Mouse (Mus musculus) bone marrow, adult 2 months (tissue): Measurements from ENCODE around the gene Jun.

Source experiments
- CTCF ChIP-seq: fragments of 200-500 bp; IDR thresholded peaks from 2 replicates; pipeline ENCODE4 v1.5.1; 2011; ENCODE audit warnings: low read length, control low read depth; ENCODE audit not compliant: control insufficient read depth, insufficient read depth
- POLR2A ChIP-seq: fragments of 200-500 bp; IDR thresholded peaks from 2 replicates; pipeline ENCODE4 v1.6.1; 2011; ENCODE audit warnings: low read depth, mild to moderate bottlenecking, control low read depth, low read length, borderline replicate concordance; ENCODE audit not compliant: control insufficient read depth

GRCm38 (mm10) chr4:95070407-95070806, 18.4 kb upstream of the Jun start:
- TF ChIP-seq CTCF (no peak), POLR2A (no peak)
